In genomic region chr16:78322140-78322539, GRCm38 (mm10) we compare ENCODE assay signal across 15 mouse cellular contexts. TPM values are rescaled to one million over a fixed set of nuclear protein-coding genes. Genes with fewer than 3 reads are reported as not detected.
DNase-seq lines count a peak whose midpoint lies in the region; ATAC-seq and TF ChIP-seq lines count a peak whose summit lies in the region.
"Had no signal": no experiment of that assay in that cellular context is flagged by ENCODE, and none has a peak within 500 bp of the region (broad histone marks: within the 10 kb centered on the region; RNA-seq: fewer than 3 reads in every experiment).

No protein-coding gene starts in this region.

- H3K4me2 ChIP-seq in heart, embryonic 14.5 days (ENCODE audit: low read length) = peak overlapping the region; percentile 36
- H3K4me2 ChIP-seq in stomach, embryonic 14.5 days (replicated peaks; ENCODE audit: low read depth, low read length) = 0 out of 2 replicates have a peak overlapping the region, but pooled peaks have one; percentile 3
- H3K4me2 ChIP-seq in stomach, postnatal 0 days (replicated peaks; ENCODE audit: low read depth) = no peak overlapping the region
- H3K4me2 ChIP-seq in hindbrain, embryonic 16.5 days (ENCODE audit: low read length) = peak overlapping the region; percentile 43
- H3K4me2 ChIP-seq: embryonic facial prominence, embryonic 15.5 days had no signal

- DNase-seq in heart, adult 9 months (ENCODE audit: low spot score in 2 of 2) = no peak
- no peak for DNase-seq in stomach, postnatal 0 days (ENCODE audit: low spot score)
- peak; percentile 76 for DNase-seq in telencephalon, adult 2 months (ENCODE audit: low read depth, low spot score)
- no peak for DNase-seq in thymus, adult 18-20 months
- DNase-seq in adrenal gland, postnatal 14 days = no peak
- DNase-seq: adrenal gland, postnatal 25 days; cerebellum, adult 2 months; gastrocnemius, postnatal 10 days; kidney, adult 2 months; lung, adult 2 months had no signal

- no peaks in the 10 kb centered on the region for H3K9me3 ChIP-seq in heart, embryonic 14.5 days (ENCODE audit: control insufficient read depth, low read length)
- no peaks in the 10 kb centered on the region for H3K9me3 ChIP-seq in stomach, embryonic 14.5 days (ENCODE audit: control insufficient read depth, low read depth, low read length)
- H3K9me3 ChIP-seq in stomach, postnatal 0 days (ENCODE audit: control insufficient read depth, low read length) = no peaks in the 10 kb centered on the region
- H3K9me3 ChIP-seq in hindbrain, embryonic 16.5 days (ENCODE audit: control insufficient read depth, low read length) = no peaks in the 10 kb centered on the region
- H3K9me3 ChIP-seq: embryonic facial prominence, embryonic 15.5 days had no signal

- no peak overlapping the region for H3K9ac ChIP-seq in heart, embryonic 14.5 days (ENCODE audit: low read length)
- H3K9ac ChIP-seq in stomach, embryonic 14.5 days (replicated peaks; ENCODE audit: low read depth, low read length) = no peak overlapping the region
- no peak overlapping the region for H3K9ac ChIP-seq in stomach, postnatal 0 days (ENCODE audit: low read length)
- no peak overlapping the region for H3K9ac ChIP-seq in hindbrain, embryonic 16.5 days (ENCODE audit: low read depth, low read length)
- H3K9ac ChIP-seq: embryonic facial prominence, embryonic 15.5 days had no signal

- H3K36me3 ChIP-seq in heart, embryonic 14.5 days (ENCODE audit: control insufficient read depth, insufficient read depth, low read length) = peaks cover 13% of the 10 kb centered on the region; the same call in 1 of the 2 replicates
- no peaks in the 10 kb centered on the region for H3K36me3 ChIP-seq in stomach, embryonic 14.5 days (ENCODE audit: control insufficient read depth, insufficient read depth, low read length)
- H3K36me3 ChIP-seq in stomach, postnatal 0 days (ENCODE audit: control insufficient read depth, insufficient read depth, low read length) = no peaks in the 10 kb centered on the region
- H3K36me3 ChIP-seq in hindbrain, embryonic 16.5 days (ENCODE audit: control insufficient read depth, insufficient read depth, low read length) = peaks cover 6% of the 10 kb centered on the region

- no peak overlapping the region for H3K4me3 ChIP-seq in heart, embryonic 14.5 days (ENCODE audit: control insufficient read depth in 1 of 2, insufficient read depth in 1 of 2, low read depth in 1 of 2, low read length in 2 of 2)
- H3K4me3 ChIP-seq in stomach, embryonic 14.5 days (ENCODE audit: low read depth, low read length) = no peak overlapping the region
- H3K4me3 ChIP-seq in stomach, postnatal 0 days (ENCODE audit: low read depth, low read length) = no peak overlapping the region
- H3K4me3 ChIP-seq in hindbrain, embryonic 16.5 days (ENCODE audit: low read length) = no peak overlapping the region
- H3K4me3 ChIP-seq: embryonic facial prominence, embryonic 15.5 days had no signal

- peak overlapping the region; percentile 12 to 20; a peak in 1 of 4 replicates for H3K27ac ChIP-seq in heart, embryonic 14.5 days (replicated peaks in 1 of 2; ENCODE audit: control insufficient read depth in 1 of 2, insufficient read depth in 1 of 2, low read depth in 2 of 2, low read length in 2 of 2)
- no peak overlapping the region for H3K27ac ChIP-seq in stomach, embryonic 14.5 days (ENCODE audit: low read length)
- H3K27ac ChIP-seq in stomach, postnatal 0 days (replicated peaks) = no peak overlapping the region
- H3K27ac ChIP-seq in hindbrain, embryonic 16.5 days (ENCODE audit: low read depth, low read length) = peak overlapping the region; percentile 44; the same call in 1 of the 2 replicates
- H3K27ac ChIP-seq: embryonic facial prominence, embryonic 15.5 days had no signal

- no peaks in the 10 kb centered on the region for H3K27me3 ChIP-seq in heart, embryonic 14.5 days (ENCODE audit: control insufficient read depth, insufficient read depth, low read length)
- H3K27me3 ChIP-seq in stomach, embryonic 14.5 days (ENCODE audit: control insufficient read depth, insufficient read depth, low read length) = no peaks in the 10 kb centered on the region
- H3K27me3 ChIP-seq in stomach, postnatal 0 days (ENCODE audit: control insufficient read depth, insufficient read depth, low read length) = no peaks in the 10 kb centered on the region
- H3K27me3 ChIP-seq in hindbrain, embryonic 16.5 days (replicated peaks; ENCODE audit: control insufficient read depth, insufficient read depth, low read length) = no peaks in the 10 kb centered on the region
- H3K27me3 ChIP-seq: embryonic facial prominence, embryonic 15.5 days; Patski had no signal

- 15% methylated on average over 7 of the region's 7 CpGs for WGBS in heart, embryonic 14.5 days
- 24% methylated on average over 7 of the region's 7 CpGs for WGBS in stomach, embryonic 14.5 days
- 32% methylated on average over 7 of the region's 7 CpGs for WGBS in stomach, postnatal 0 days
- WGBS in hindbrain, embryonic 16.5 days = 7% methylated on average over 7 of the region's 7 CpGs

- no peak for TF ChIP-seq EP300 in stomach, postnatal 0 days (optimal IDR thresholded peaks at IDR 0.05)

- no peak for ATAC-seq in heart, embryonic 14.5 days (ENCODE audit: insufficient number of reproducible peaks, insufficient read depth, low FRiP score, low read depth)
- no peak for ATAC-seq in stomach, embryonic 14.5 days (ENCODE audit: insufficient number of reproducible peaks, insufficient read depth, low FRiP score, low read depth)
- no peak for ATAC-seq in stomach, postnatal 0 days (ENCODE audit: low FRiP score, low TSS enrichment)
- peak; percentile 56 for ATAC-seq in hindbrain, embryonic 16.5 days
- ATAC-seq: Patski had no signal

- no peak for TF ChIP-seq CTCF in stomach, postnatal 0 days (IDR thresholded peaks at IDR 0.05; ENCODE audit: low read depth)

- peaks cover 14 to 42% of the 10 kb centered on the region in 2 experiments for H3K4me1 ChIP-seq in heart, embryonic 14.5 days (ENCODE audit: control insufficient read depth in 2 of 2, insufficient read depth in 2 of 2, low read length in 2 of 2)
- H3K4me1 ChIP-seq in stomach, embryonic 14.5 days (ENCODE audit: control insufficient read depth, insufficient read depth, low read length) = peaks cover 19% of the 10 kb centered on the region
- H3K4me1 ChIP-seq in stomach, postnatal 0 days (replicated peaks; ENCODE audit: control insufficient read depth, insufficient read depth) = no peaks in the 10 kb centered on the region
- H3K4me1 ChIP-seq in hindbrain, embryonic 16.5 days (ENCODE audit: control insufficient read depth, insufficient read depth, low read depth, low read length) = peaks cover 14% of the 10 kb centered on the region

RNA-seq across cellular contexts. Expression of gene Cxadr, which starts 20.9 kb away (rescaled TPM):
- polyA plus RNA-seq in heart, embryonic 14.5 days (2014; fragmentation: Nextera tagmentation; extraction: Ambion mirVana) = 24.6 and 28.7 TPM in 2 replicates
- polyA plus RNA-seq in stomach, embryonic 14.5 days (2014; fragmentation: Nextera tagmentation; extraction: Ambion mirVana) = 50.1 and 56.3 TPM in 2 replicates
- polyA plus RNA-seq in stomach, postnatal 0 days (2015; fragmentation: Nextera tagmentation; extraction: Ambion mirVana) = 56.4 and 62.1 TPM in 2 replicates
- polyA plus RNA-seq in hindbrain, embryonic 16.5 days (2015; fragmentation: Nextera tagmentation; extraction: Ambion mirVana) = 144 and 156 TPM in 2 replicates
- 14.6 and 17.2 TPM in 2 replicates for total RNA-seq in adrenal gland, postnatal 14 days (2021)

RNA-seq across cellular contexts. Expression of gene Btg3, which starts 54.9 kb away (rescaled TPM):
- 75.7 and 78.5 TPM in 2 replicates for polyA plus RNA-seq in heart, embryonic 14.5 days (2014; fragmentation: Nextera tagmentation; extraction: Ambion mirVana)
- 31.7 and 39.2 TPM in 2 replicates for polyA plus RNA-seq in stomach, embryonic 14.5 days (2014; fragmentation: Nextera tagmentation; extraction: Ambion mirVana)
- 50.4 and 53.5 TPM in 2 replicates for polyA plus RNA-seq in stomach, postnatal 0 days (2015; fragmentation: Nextera tagmentation; extraction: Ambion mirVana)
- polyA plus RNA-seq in hindbrain, embryonic 16.5 days (2015; fragmentation: Nextera tagmentation; extraction: Ambion mirVana) = 10.5 and 16.0 TPM in 2 replicates
- total RNA-seq in adrenal gland, postnatal 14 days (2021) = 29.6 and 38.2 TPM in 2 replicates

Comparison
In these comparisons a context has a peak if more than half of its experiments do, and no peak if none do; other contexts are left out.
1. H3K27ac ChIP-seq: peak in heart, embryonic 14.5 days (2 of 2) and hindbrain, embryonic 16.5 days (single experiment); none in stomach, embryonic 14.5 days (single experiment) and stomach, postnatal 0 days (single experiment).